Mouse (Mus musculus) C2C12 (cell line): Measurements from ENCODE around the gene Alpl.

ENCODE experiments used
- CEBPB ChIP-seq: IDR thresholded peaks from one replicate; pipeline ENCODE4 v1.6.1; 2011; ENCODE audit warnings: low read depth, mild to moderate bottlenecking, control low read depth, moderate library complexity
- CTCF ChIP-seq: IDR thresholded peaks from one replicate; pipeline ENCODE4 v1.5.1; 2011; ENCODE audit not compliant: control insufficient read depth, insufficient read depth, insufficient read length
- FOSL1 ChIP-seq: IDR thresholded peaks from one replicate; pipeline ENCODE4 v1.8.0; 2011; ENCODE audit warnings: mild to moderate bottlenecking, low read length; ENCODE audit not compliant: poor library complexity, insufficient read depth, severe bottlenecking
- MAX ChIP-seq: IDR thresholded peaks from one replicate; pipeline ENCODE4 v1.6.1; 2011; ENCODE audit warnings: mild to moderate bottlenecking, control low read depth
- MYOD1 ChIP-seq: IDR thresholded peaks from one replicate; pipeline ENCODE4 v1.6.1; 2011; ENCODE audit warnings: low read depth; ENCODE audit not compliant: control insufficient read depth, insufficient read length
- USF1 ChIP-seq: IDR thresholded peaks from one replicate; pipeline ENCODE4 v1.6.1; 2011; ENCODE audit warnings: low read depth, mild to moderate bottlenecking, control low read depth, moderate library complexity

- TF ChIP-seq CTCF (no peak), MAX (no peak), USF1 (no peak), MYOD1 (no peak), CEBPB (no peak), FOSL1 (no peak)
Observed at GRCm38 (mm10) chr4:137773369-137773899, 22.8 kb downstream of the Alpl start.
